Mouse (Mus musculus) stomach, embryonic 14.5 days (tissue): ENCODE measurements at regions not wholly inside any gene's neighbourhood (a gene's known extent, or its start where the extent isn't known, plus 50 kb on each side); places are given as distances from the start of the nearest gene placed in this dataset.
A peak's percentile ranks its signal among the peaks of the same experiment; 100 is the strongest.

Experiments
- ATAC-seq: fragments of 200-750 bp; cut with Nextera tagmentation; 2 replicates; pipeline ENCODE4 v1.8.0; 2017; ENCODE audit warnings: low read depth, moderate TSS enrichment; ENCODE audit not compliant: insufficient number of reproducible peaks, insufficient read depth, low FRiP score
- H3K27ac ChIP-seq: fragments of 300-500 bp; sonication (generic); 2 replicates; pipeline ENCODE4 v1.5.1; 2014; ENCODE audit warnings: mild to moderate bottlenecking, low read length, moderate library complexity, mixed read lengths
- H3K27me3 ChIP-seq: fragments of 300-500 bp; sonication (generic); 2 replicates; pipeline ENCODE4 v1.6.1; 2014; ENCODE audit warnings: low read length, control low read depth, mixed read lengths; ENCODE audit not compliant: control insufficient read depth, insufficient read depth
- H3K36me3 ChIP-seq: fragments of 300-500 bp; sonication (generic); 2 replicates; pipeline ENCODE4 v1.6.1; 2014; ENCODE audit warnings: mild to moderate bottlenecking, control low read depth, low read length, moderate library complexity, mixed read lengths; ENCODE audit not compliant: control insufficient read depth, insufficient read depth
- H3K4me1 ChIP-seq: fragments of 300-500 bp; sonication (generic); 2 replicates; pipeline ENCODE4 v1.6.1; 2014; ENCODE audit warnings: low read length, control low read depth, mixed read lengths; ENCODE audit not compliant: control insufficient read depth, insufficient read depth
- H3K4me2 ChIP-seq: fragments of 300-500 bp; sonication (generic); replicated peaks from 2 replicates; pipeline ENCODE4 v1.6.1; 2014; ENCODE audit warnings: low read depth, low read length, control low read depth
- H3K4me3 ChIP-seq: fragments of 300-500 bp; sonication (generic); 2 replicates; pipeline ENCODE4 v1.5.1; 2014; ENCODE audit warnings: low read depth, low read length, control low read depth
- H3K9ac ChIP-seq: fragments of 300-500 bp; sonication (generic); replicated peaks from 2 replicates; pipeline ENCODE4 v1.6.1; 2014; ENCODE audit warnings: low read depth, mild to moderate bottlenecking, control low read depth, low read length, moderate library complexity, mixed read lengths
- H3K9me3 ChIP-seq: fragments of 300-500 bp; sonication (generic); 2 replicates; pipeline ENCODE4 v1.6.1; 2016; ENCODE audit warnings: low read depth, low read length, control low read depth; ENCODE audit not compliant: control insufficient read depth
- WGBS: fragments of 180-500 bp; shearing (Covaris S2); extraction: QIAGEN DNeasy Blood & Tissue Kit; methylation state at CpG from one replicate; pipeline ENCODE4 v1.1.7; 2014; 5-methylcytosine and 5-hydroxymethylcytosine counted together

- ATAC-seq = peak; percentile 94
- Histone ChIP-seq H3K9me3 (no peaks in the 10 kb centered on the region), H3K27ac (peak overlapping the region; percentile 56; the same call in 1 of the 2 replicates), H3K36me3 (no peaks in the 10 kb centered on the region), H3K4me3 (no peak overlapping the region), H3K9ac (no peak overlapping the region), H3K4me2 (no peak overlapping the region), H3K4me1 (no peaks in the 10 kb centered on the region; the same call in 1 of the 2 replicates), H3K27me3 (no peaks in the 10 kb centered on the region)
- 56% methylated on average over 18 of the region's 18 CpGs for WGBS
Observed at GRCm38 (mm10) chr8:35224053-35224924, 541.3 kb upstream of the Gm19410 start.

GRCm38 (mm10) chr8:35224925-35225244, 540.7 kb upstream of the Gm19410 start:
- ATAC-seq = no peak
- no peak overlapping the region for H3K4me2 ChIP-seq

GRCm38 (mm10) chr8:35227079-35227478, 538.5 kb upstream of the Gm19410 start:
- no peaks in the 10 kb centered on the region for H3K27me3 ChIP-seq
- H3K36me3 ChIP-seq = no peaks in the 10 kb centered on the region
- H3K4me2 ChIP-seq = no peak overlapping the region
- no peaks in the 10 kb centered on the region; the same call in 1 of the 2 replicates for H3K4me1 ChIP-seq
- no peak overlapping the region for H3K4me3 ChIP-seq
- peak overlapping the region; percentile 48; the same call in 1 of the 2 replicates for H3K27ac ChIP-seq
- 59% methylated on average over 7 of the region's 7 CpGs for whole genome bisulfite sequencing
- no peaks in the 10 kb centered on the region for H3K9me3 ChIP-seq
- no peak for ATAC-seq
- no peak overlapping the region for H3K9ac ChIP-seq

More at GRCm38 (mm10) chr8:35224925-35225244, 540.7 kb upstream of the Gm19410 start:
- Histone ChIP-seq H3K27me3 (no peaks in the 10 kb centered on the region), H3K27ac (no peak overlapping the region), H3K9me3 (no peaks in the 10 kb centered on the region), H3K9ac (no peak overlapping the region), H3K4me3 (no peak overlapping the region), H3K4me1 (no peaks in the 10 kb centered on the region; the same call in 1 of the 2 replicates), H3K36me3 (no peaks in the 10 kb centered on the region)
- WGBS = 54% methylated on average over 7 of the region's 7 CpGs

DNA sequence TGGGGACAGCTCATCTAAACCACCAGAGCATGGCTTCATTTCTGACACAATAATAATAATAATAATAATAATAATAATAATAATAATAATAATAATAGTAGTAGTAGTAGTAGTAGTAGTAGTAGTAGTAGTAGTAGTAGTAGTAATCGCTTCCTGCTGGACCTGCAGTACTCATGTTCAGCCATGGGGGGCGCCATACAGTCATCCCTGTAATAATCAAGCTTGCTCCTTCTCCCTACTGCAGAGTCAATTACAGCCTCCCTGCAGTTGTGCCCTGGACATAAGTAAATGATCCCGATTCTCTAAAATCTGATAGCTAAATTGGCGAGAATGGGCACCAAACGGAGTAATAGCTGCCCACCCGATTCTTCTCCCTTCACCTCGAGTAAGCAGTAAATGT, 537.1 kb upstream of the Gm19410 start:
- Histone ChIP-seq H3K27me3 (no peaks in the 10 kb centered on the region), H3K4me3 (no peak overlapping the region), H3K9me3 (no peaks in the 10 kb centered on the region), H3K36me3 (no peaks in the 10 kb centered on the region), H3K9ac (no peak overlapping the region), H3K4me1 (no peaks in the 10 kb centered on the region; the same call in 1 of the 2 replicates), H3K4me2 (no peak overlapping the region), H3K27ac (no peak overlapping the region)
- no peak for ATAC-seq
- WGBS = 76% methylated on average over 7 of the region's 7 CpGs

GRCm38 (mm10) chr8:35233520-35234186, 531.9 kb upstream of the Gm19410 start:
- Histone ChIP-seq H3K4me1 (no peaks in the 10 kb centered on the region; the same call in 1 of the 2 replicates), H3K36me3 (no peaks in the 10 kb centered on the region), H3K4me2 (no peak overlapping the region), H3K4me3 (no peak overlapping the region), H3K9ac (no peak overlapping the region), H3K27me3 (no peaks in the 10 kb centered on the region), H3K9me3 (no peaks in the 10 kb centered on the region), H3K27ac (no peak overlapping the region)
- ATAC-seq = no peak
- WGBS = 36% methylated on average over 5 of the region's 5 CpGs

DNA sequence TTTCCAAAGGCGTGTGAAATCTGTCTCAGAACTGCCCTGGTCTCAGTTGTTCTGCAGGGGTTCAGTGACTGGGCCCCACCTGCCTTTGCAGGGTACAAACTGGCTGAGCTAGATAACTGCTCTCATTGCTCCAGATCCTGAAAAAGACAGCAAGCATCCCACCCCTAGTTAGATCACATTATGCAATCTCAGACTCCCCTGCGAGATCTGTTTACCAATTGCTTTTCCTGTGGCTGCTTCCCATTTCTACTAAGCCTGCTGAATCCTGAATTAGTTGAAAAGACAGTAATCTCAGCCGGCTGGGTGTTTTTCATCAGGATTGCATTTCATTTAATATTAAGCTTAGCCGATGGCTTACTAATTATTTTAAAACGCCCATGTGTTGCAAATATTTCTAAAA, 531.2 kb upstream of the Gm19410 start:
- Histone ChIP-seq H3K27me3 (no peaks in the 10 kb centered on the region), H3K9ac (no peak overlapping the region), H3K36me3 (no peaks in the 10 kb centered on the region), H3K9me3 (no peaks in the 10 kb centered on the region), H3K4me3 (no peak overlapping the region), H3K27ac (no peak overlapping the region), H3K4me2 (no peak overlapping the region), H3K4me1 (no peaks in the 10 kb centered on the region; the same call in 1 of the 2 replicates)
- 67% methylated on average over 5 of the region's 5 CpGs for WGBS
- ATAC-seq = no peak

DNA sequence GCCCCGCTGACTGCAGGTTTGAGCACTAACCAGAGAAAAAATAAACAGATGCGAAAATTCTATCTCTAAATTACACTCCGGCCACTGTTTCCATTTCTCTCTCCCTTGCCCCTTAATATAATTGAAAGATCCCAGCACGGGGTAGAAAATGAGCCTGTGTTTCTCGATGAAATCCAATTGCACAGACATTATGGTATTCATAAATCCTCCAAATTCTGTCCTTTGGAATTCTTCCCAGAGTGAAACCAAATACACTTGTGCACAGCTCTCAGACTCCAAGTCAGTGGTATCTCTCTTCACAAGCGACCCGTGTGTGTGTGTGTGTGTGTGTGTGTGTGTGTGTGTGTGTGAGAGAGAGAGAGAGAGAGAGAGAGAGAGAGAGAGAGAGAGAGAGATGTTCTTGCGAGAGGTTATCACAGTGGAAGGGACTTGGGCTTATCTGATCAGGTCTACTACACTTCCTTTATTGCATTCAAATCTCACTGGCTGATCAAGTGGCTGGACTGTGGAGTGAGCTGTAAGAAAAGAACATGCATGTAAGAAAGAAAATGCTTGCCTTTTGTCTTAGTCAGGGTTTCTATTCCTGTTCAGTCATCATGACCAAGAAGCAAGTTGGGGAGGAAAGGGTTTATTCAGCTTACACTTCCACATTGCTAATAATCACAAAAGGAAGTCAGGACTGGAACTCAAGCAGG, 529.6 kb upstream of the Gm19410 start:
- no peak overlapping the region for H3K4me3 ChIP-seq
- H3K27me3 ChIP-seq = no peaks in the 10 kb centered on the region
- H3K27ac ChIP-seq = no peak overlapping the region
- WGBS = 38% methylated on average over 8 of the region's 8 CpGs
- no peaks in the 10 kb centered on the region for H3K9me3 ChIP-seq
- H3K9ac ChIP-seq = no peak overlapping the region
- no peak overlapping the region for H3K4me2 ChIP-seq
- H3K36me3 ChIP-seq = no peaks in the 10 kb centered on the region
- no peak for ATAC-seq
- no peaks in the 10 kb centered on the region; the same call in 1 of the 2 replicates for H3K4me1 ChIP-seq

GRCm38 (mm10) chr8:35237279-35237678, 528.3 kb upstream of the Gm19410 start:
- H3K9me3 ChIP-seq = no peaks in the 10 kb centered on the region
- H3K27ac ChIP-seq = no peak overlapping the region
- H3K4me3 ChIP-seq = no peak overlapping the region
- H3K36me3 ChIP-seq = no peaks in the 10 kb centered on the region
- ATAC-seq = no peak
- H3K9ac ChIP-seq = no peak overlapping the region
- WGBS = 79% methylated on average over 6 of the region's 6 CpGs
- H3K27me3 ChIP-seq = no peaks in the 10 kb centered on the region
- no peaks in the 10 kb centered on the region; the same call in 1 of the 2 replicates for H3K4me1 ChIP-seq
- no peak overlapping the region for H3K4me2 ChIP-seq
